Mouse (Mus musculus) erythroid progenitor cell, adult 5-6 weeks (primary cell): Measurements from ENCODE around the gene Pxdc1. TPM values are rescaled to one million over a fixed set of nuclear protein-coding genes. Genes with fewer than 3 reads are reported as not detected.

ENCODE experiments used
- ATAC-seq: replicated peaks from 2 replicates; pipeline ENCODE4 v1.8.0; 2016; ENCODE audit warnings: moderate number of reproducible peaks, mild to moderate bottlenecking, moderate TSS enrichment, inconsistent platforms; ENCODE audit not compliant: poor library complexity, low FRiP score, severe bottlenecking
- total RNA-seq, 2 experiments: library from RNA; stranded (forward) in 1 of 2; stranded (reverse) in 1 of 2; fragments of 150-400 nt in 1 of 2; fragments of 186-747, 209-891 nt in 1 of 2; gene quantifications; 2 replicates each; pipeline versions ENCODE4 v1.2.3 to v1.2.4; 2015 to 2017; ENCODE audit warnings: low replicate concordance in 2 of 2

Pxdc1 gene
- total RNA-seq (2015; ENCODE audit: low replicate concordance) (not detected in 2 replicates), total RNA-seq (2017; ENCODE audit: low replicate concordance) (not detected in 2 replicates)

DNA sequence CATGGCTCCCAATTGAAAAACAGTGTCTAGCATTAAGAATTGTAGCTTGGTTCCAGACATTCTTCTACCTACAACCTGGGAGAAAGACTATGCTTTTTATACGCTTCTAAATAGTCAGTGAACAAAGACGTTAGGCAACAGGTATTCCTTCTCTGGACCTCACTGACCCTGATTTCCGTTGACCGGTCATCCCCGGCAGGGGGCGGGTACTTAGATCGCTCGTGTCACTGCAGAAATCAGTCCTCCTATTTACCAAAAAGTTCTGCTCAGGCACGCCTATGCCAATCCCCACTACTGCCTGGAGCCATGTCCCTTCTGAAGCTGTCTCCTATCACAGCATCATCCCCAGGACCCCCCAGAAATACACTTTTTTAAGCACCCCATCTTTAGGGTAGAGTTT is at the start of gene Pxdc1:
Gene Pxdc1, minus strand, starts transcription at position 96 of the 400 bp plus-strand sequence.
- no peak for ATAC-seq

DNA sequence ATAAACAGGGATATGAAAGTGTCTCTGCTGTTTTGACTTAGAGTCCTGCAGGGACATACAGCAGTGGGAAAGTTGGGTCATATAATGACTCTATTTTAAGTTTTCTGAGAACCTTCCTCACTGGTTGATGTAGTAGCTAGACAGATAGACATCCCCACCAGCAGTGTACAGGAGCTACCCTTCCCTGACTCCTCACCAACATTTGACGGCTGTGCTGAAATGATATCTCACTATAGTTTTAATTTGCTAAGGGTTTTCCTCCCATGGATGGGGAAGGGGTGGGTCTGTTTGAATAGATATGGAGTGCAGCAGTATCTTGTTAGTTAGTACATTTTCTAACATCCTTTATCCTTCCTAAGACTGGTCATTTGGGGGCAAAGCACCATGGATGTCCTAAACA is 47.3 kb upstream of the Pxdc1 start:
- no peak for ATAC-seq

DNA sequence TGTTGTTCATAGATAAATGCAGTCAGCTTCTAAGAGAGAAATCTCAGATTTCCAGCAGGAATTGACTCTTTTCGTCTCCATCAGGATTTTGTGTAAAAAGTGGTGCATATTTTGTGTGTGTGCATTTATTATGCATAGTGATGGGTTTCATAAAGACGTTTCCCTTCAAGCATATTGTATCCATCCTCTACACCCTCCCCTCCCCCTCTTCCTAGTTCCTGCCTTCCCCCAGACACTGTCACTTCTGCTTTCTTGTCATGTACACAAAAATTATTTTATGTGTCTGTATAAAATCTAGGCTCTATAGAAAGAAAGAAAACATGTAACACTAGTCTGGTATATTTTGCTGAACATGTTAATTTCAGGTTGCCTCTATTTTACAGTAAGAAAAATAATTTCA is 46.8 kb upstream of the Pxdc1 start:
- ATAC-seq: no peak

DNA sequence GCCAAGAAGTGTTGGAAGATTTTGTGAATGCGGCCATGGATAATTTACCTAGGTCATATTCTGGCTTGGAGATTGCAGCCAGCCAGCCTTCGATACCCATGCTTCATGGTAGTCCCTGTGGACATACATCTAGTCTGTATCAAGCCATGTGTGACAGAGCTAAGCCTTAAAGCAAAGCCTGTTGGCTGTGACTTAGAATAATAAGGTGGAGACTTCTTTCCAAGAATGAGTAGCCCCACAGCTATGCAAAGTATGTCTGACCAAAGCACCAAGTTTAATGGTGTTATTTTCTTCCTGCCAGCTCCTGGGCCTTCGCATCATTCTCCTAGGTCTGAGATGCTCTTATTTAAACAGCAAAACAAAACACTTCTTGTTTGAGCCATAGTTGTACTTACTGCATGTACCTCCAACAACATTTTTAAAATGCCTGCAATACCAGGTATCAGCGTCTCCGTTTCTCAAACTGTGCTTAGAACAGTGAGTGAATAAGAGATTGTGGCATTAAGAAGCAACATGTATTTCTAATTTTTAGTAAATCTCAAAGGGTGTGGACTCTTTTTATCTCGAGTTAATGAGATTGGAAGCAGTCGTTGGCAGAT is 43.5 kb upstream of the Pxdc1 start:
- ATAC-seq: no peak

DNA sequence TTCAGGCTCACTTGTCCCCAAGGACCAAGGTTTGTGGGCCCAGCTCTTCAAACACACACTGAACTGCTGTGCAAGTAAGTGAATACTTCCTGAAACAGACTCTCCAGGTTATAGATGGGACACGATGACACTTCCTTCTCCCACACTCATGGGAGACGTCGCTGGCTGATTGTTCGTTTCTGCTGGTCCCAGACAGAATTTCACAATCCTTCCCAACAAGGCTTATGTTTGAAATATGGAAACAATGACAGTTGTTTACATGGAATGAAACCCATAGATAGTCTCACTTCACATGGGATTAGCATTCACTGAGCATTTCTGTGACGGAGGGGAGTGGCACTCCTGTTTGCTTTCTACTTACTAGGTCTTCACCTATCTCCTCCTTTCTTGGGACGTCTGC is 39.8 kb upstream of the Pxdc1 start:
- no peak for ATAC-seq

DNA sequence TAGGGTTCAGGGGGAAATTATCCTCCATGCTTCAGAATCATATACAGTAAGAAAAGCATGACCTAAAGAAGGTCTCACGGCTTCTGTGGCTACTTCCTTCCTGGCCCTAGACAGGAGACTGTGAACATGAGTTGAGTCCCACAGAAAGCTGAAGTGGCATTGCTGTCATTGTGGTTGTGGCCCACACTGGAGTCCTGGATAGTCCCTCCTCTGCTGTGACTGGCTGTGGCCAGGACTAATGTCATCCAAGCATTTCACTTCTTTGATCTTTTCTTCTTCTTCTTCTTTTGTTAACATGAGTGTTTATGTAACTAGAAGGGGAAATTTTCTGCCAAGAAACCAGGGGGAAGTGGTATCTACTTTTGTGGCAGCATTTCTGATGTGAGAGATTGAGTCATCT is 37.8 kb upstream of the Pxdc1 start:
- no peak for ATAC-seq

DNA sequence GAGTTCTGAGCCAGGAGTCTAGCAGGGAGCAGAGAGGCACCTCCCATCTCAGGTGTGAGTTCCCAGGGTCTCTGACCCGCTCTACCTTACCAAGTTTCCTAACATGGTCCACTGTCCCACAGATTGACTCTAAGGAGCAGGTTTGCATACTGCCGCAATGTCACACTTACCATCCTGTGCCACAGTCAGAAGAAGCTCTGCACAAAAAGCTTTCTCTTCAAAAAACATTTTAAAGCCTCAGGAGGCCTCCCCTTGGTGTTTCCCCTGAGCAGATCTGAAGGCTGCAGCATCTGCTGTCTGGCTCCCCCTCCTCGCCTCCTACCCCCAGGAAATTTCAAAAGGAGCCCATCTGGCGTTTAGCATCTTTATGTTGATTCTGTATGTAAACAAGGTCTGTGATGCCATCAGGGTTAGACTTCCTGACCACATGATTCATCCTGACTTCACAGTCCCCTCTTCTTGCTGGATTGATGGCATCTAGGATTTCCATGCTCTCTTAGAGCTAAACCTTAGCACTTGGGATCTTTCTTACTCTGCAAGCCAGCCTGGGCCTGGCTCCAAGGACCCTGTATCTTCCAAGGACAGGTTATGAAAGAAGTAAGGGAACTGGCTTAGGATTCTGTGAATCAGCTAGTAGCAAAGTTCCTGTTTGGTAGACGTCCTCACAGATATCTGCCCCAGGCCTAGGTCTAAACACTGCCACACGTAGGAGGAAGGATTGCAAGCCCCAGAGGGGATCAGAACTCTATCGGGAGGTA is 31.9 kb upstream of the Pxdc1 start:
- no peak for ATAC-seq

DNA sequence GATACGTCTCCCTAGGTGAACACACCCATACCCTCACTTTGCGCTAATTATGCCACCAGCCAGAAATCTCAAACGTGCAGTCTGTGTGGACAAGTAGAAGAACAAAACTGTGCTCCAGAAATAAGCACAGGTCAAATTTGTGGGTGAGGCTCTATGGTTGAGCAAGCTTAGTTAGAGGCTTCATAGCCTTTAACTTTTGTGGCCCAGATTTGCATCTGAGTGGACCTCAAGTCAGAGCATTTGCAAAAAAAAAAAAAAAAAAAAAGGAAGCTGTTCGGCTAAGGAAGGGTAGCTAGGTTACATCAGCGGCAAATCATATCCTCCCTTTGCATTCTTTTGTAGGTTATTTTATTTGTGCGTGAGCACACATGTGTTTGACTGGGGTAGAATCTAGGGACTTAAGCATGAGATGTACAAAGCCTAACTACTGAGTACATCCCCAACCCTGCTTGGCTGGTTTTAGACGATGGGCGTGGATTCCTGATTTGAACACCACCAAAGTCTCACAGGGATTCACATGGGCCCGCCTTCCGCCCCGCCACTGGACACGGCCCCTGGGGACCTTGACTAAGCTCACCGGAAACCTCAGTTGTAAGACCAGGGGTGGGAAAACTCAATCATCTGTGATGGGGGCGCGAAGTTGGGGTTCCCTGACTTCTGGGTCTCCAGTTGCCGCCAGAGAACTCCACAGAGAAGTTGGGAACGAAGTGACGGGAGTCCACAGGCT is 30.6 kb upstream of the Pxdc1 start:
- no peak for ATAC-seq

DNA sequence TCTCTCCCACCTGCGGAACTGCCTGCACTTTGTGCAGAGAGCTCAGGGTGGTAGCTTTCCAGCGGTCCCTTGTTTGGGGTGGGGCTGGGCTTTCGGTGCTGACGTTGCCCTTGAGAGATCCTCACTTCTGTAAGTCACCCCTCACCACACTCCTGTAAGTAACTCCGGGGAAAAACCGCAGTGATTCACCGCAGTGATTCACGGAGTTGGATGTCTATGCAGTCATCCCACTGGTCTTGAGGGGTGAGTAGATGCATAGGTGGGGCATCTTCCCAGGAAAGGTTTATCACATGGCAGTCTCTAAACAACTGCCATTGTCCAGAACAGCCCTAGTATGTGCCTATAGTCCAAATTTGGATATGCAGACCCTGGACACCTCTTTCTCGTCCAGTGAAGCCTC is 30.0 kb upstream of the Pxdc1 start:
- no peak for ATAC-seq

DNA sequence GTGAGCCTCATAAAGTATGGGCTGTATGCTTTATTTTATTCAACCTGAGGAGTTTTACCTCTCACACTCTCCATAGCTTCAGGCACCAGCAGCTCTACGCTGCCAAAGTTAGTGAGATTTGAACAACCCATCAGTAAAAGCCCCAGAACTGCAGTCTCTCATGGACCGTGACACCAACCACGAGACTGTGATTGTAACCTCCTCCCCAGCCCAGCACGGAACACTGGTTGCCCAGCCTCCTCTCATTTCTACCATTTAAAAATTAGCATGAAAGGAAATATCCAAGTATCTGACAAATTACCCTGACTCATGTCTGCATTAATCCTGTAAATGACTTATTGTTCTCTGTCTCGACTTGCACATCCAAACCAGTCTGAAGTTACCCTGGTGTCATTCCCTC is 23.2 kb upstream of the Pxdc1 start:
- no peak for ATAC-seq

DNA sequence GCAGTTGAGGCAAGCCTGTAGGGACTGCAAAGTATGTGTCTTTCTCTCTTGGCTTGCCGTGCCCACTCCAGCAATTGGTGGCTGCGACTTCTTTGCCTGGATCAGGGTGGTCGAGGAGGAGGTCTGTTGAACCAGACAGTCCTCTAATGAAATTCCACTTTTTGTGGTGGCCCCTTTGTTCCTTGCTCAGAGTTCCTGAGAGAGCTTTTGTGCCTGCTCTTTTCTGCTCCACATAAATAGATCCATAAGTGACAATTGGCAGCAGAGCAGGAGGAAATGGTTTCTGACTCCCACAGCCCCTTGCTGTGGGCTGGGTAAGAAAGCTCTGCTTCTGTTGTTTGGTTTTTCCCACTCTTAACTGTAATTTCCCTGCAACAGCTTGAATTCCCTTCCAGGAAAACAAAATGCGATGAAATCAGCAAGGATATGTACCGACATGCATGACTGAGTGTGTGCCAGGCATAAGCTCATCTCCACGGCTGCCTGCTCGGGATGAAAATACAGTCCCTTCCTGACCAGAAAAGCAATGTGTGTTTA is 22.6 kb upstream of the Pxdc1 start:
- ATAC-seq: no peak

DNA sequence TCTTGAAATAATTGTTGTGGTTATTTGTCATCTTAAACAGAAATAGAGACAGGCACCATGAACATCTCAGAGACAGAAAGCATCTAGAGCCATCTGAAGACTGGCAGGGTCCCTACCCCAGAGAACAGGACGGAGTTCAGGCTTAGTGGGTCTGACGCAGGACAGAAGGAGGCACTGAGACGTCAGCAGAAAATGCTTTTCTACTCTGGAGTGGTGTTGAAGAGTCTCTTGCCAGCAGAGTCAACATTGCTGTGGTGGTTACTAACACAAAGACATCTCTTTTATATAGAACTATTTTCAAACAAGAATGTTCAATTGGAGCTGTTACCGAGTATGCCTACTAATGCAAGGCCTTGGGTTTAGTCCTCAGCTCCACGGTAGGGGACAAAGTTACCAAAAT is 20.1 kb upstream of the Pxdc1 start:
- no peak for ATAC-seq

DNA sequence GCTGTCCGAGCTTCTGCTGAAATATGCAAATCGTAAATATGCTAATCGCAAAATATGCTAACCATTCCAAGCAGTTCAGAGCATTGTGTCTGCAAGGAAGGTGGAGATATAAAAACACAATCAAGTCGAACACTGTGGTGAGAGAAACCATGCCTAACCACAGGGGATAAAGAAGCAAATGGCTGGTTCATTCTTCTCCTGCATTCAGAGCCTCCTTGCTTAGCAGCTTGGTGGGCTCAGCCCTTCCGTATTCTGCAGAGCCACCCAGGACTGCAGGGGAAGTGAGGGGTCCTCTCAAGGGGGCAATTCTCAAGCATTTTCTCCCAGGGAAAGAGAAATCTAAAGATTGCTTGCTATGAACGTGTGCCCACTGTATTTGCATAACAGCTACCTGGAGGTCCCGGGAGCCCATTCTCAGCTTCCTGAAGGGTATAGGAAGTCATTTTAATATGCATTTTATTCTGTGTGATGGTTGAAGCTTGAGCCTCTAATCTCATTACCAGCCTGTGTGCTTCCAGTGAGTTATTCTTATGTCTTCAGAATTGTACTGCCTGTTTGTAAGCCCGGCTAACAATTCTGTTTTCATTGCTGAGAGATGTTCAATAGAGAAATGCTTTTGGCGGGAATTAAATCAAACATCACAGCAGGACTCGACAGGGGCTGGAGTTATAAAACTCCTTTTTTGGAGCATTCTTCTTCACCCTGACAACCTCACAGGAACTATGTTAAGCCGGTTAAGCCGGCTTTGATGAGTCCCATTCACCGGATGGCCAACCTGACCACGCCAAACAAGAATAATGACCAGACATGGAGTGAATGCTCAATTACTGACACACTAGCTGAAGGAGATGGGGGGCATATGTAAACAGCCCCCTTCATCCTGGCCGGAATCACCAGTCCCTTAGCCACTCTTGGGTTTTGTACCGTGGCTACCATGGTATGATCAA is 16.9 kb upstream of the Pxdc1 start:
- no peak for ATAC-seq

DNA sequence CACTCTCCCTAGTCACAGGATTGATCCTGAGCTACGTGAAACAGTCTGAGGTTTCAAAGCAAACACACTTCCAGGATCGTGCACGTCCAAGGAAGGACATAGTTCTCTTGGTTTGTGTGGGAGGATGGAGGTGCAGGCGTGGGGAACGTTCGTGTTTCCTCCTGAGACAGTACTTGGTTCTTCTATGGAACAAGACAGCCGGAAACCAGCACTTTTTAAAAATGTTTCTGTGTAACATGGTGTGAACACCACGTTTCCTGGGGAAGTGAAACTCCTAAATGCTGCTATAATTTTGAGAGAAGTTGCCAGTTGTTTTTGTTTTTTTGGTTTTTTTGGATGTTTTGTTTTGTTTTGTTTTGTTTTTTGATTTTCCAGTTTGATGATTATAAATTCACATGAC is 13.9 kb upstream of the Pxdc1 start:
- no peak for ATAC-seq

DNA sequence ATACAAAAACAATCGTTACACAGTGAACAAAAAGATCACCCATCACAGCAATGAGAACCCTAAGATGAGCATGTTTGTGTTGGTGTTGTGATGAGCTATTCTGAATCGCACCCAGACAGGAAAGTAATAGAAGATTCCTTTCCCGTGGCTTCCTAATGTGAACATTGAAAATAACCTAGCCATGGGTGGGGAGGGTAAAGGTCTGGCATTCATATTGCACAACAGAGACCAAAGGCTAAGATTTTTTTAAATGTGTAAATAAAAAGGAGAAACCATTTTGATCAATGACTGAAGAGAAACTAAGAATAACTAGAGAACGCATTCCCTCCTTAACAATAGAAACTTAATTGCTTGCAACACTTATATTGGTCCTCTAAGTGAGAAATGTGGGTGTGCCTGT is 11.8 kb upstream of the Pxdc1 start:
- ATAC-seq: no peak

DNA sequence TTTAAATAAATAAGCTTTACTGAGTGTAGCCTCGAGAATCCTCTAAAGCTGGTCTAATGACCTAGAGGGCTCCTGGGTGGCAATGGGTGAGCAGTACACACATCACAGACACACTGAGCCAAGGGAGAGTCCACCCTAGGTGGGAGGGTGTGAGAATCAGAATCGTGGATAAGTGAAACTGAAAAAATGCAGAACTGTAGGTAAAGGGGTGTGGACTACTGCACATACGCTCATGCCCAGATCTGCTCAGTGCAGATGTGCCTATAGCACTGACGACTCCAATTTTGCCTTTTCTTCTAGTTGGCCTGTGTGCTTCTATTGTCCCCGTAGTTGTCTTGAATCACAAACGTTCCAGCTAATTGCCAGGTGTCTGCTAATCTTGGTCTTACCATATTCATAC is 10.5 kb upstream of the Pxdc1 start:
- ATAC-seq: no peak

DNA sequence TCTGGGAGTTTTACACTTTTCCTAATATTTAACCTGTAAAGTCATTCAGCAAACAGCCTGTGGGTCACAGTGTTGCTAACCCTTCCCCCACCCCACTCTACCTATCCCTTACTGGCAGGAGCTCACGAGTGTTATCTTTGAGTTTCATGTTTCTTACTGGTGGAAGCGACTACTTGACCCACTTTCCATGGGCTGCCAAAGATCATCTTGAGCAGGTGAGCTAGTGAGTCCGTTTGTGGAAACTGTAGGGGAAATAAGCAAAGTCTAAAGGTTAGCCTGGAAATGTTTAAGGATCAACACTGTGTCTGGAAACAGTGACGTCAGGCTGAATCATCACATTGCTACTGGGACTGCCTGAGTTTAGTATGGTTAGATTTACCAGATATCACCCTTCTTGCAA is 6.2 kb upstream of the Pxdc1 start:
- ATAC-seq: no peak

DNA sequence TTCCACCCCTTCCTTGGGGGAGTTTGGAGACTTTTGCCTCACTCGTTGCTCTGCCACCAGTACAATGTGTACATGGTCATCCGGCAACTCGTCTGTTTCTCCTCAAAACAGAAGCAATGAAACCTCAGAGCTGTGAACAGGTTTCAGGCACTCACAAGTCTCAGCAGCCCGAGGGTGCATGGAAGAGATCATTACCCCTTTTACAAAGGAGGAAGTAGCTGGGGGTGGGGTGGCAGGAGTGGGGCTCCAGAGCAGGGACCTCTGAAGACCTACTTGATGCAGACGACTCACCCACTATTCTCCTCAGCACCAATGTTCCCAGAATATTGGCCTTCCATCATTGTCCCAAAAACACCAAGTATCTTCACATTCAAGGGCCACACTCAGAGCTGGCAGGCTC is 3.1 kb upstream of the Pxdc1 start:
- no peak for ATAC-seq

DNA sequence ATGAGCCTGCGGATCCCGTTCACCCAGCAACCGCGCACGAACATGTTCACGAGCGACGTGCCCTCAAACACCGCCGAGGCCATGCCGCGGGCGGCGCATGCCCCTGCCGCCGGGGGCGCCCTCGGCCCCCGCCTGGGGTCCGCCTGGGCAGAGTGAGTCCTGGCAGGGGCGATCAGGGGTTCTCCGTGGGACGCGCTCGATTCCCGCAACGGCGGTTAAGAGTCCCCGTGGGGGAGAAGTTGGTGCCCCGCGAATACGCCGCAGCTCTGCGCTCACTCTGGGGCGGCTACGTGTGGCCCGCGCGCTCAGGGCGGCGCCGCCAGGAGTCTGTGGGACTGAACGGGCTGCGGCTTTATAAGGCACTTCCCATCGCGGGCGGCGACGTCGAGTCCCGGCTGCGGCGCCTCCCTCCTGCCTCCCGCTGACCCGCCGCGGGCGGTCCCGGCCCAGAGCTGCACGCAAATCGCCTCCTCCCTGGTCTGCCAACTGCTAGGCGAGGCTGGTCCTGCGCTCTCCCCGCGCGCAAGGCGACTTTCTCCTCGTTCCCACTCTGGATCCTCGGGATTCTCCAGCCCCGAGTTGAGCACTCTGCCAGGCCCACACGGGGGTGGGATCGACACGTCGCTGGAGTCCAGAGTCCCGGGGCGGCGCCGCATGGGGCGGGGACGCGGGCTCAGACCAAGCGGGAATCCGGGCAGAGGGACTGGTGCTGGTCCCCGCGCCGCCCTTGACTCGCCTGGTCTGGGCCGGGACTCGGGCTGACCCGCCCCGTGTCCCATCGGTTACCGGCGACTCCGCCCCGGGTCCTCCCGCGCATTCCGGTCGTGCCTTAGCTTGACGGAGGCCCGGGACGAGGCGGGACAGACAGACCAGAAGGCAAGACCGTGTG is 689 bp downstream of the Pxdc1 start:
- no peak for ATAC-seq
